Mouse (Mus musculus) brain, embryonic 14.5 days (tissue): Measurements from ENCODE around the gene Rab25. TPM values are rescaled to one million over a fixed set of nuclear protein-coding genes. Genes with fewer than 3 reads are reported as not detected.

Source experiments
- DNase-seq: peaks from one replicate; pipeline ENCODE4 v3.0.0-alpha.2; 2011; ENCODE audit warnings: low read depth
- CTCF ChIP-seq: fragments of 200-500 bp; IDR thresholded peaks from 2 replicates; pipeline ENCODE4 v1.5.1; 2012; ENCODE audit warnings: inconsistent platforms, mild to moderate bottlenecking, moderate library complexity, borderline replicate concordance; ENCODE audit not compliant: insufficient read depth, insufficient read length; ENCODE audit errors: extremely low read depth
- POLR2A ChIP-seq: fragments of 200-500 bp; IDR thresholded peaks from 2 replicates; pipeline ENCODE4 v1.6.1; 2012; ENCODE audit warnings: mild to moderate bottlenecking, inconsistent platforms, borderline replicate concordance; ENCODE audit not compliant: poor library complexity, insufficient read depth, insufficient read length, severe bottlenecking; ENCODE audit errors: extremely low read depth
- polyA plus RNA-seq: library from polyadenylated mRNA; depleted of rRNA; stranded (reverse); fragments of >200 nt; gene quantifications from 2 replicates; pipeline ENCODE4 v1.2.3, GENCODE M21; 2012

Rab25 gene
- polyA plus RNA-seq, 1 experiment: 1.7 TPM

DNA sequence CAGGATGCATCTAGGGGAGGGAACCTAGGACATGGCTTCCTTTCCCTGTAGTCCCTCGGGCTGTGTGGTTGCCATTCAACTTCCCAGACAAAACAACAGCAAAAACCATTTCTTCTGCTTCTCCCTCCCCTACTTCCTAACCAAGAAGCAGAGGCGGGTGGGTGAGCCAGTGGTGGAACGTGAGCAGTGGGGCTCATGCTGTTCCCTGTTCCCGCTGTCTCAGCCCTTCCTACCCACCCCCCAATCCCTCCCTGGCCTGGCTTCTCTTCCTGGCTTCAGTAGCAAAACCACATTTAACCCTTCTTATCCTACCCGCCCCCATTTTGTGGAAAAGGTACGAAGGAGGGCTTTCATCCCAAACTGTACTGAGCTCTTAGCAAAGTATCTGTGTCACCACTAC is 43.0 kb downstream of the Rab25 start:
- no peak for DNase-seq
- no peak for TF ChIP-seq CTCF
- TF ChIP-seq POLR2A: no peak

DNA sequence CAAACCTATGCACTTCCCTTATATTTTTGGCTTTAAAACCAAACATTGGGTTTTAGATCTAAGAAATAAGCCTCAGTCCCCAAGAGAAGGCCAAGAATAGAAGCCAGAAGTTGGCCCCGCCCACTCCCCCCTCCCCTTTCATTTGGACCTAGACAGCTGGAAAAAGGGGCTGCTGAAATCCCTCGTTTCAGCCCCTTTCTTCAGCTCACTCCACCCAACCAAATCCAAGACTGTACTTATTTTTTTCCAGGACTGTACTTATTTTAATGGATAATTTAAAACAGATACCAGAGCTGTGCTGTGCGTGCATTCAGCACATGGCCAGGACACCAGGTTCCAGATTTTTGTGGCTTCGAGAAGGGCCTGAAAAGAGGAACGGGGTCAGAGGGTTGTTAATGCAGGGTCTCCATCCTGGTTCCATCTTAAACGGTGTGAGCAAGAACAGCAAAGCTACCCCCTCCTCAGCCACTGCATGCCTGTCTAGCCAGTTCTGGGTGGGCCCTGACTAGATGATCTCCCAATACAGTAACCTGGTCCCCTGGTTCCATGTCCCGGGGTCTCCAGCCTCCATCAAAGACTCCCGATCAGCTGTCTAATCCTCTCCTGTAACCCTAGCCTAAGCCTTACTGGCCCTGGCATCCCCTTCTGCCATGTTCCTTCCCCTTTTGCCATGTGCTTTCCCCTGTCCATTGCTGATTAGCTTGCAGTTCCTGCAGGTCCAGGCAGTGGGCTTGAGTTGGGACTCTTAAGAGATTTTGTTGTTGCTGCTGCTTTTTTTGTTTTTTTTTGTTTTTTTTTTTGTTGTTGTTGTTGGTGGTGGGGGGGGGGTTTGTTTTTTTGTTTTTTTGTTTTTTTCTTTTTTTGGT is 44.0 kb downstream of the Rab25 start:
- TF ChIP-seq CTCF (no peak), POLR2A (no peak)
- no peak for DNase-seq

DNA sequence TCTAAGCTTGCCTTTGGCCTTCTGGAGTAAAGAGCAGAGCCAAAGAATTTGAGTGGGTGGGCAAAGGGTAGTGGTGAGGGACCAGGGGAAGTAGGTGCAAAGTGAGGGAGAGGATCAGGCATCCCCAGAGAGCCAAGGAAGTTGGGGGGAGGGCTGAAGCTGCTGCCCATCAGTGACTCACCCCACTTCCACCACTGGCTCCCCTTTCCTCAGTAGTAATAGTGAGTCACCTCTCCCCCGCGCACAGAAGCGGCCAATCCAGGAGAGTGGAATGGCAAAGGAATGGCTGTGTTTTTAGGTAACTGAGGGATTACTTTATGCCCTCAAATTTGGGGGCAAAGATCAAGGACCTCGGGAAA is 44.6 kb downstream of the Rab25 start:
- no peak for DNase-seq
- TF ChIP-seq POLR2A (no peak), CTCF (no peak)

DNA sequence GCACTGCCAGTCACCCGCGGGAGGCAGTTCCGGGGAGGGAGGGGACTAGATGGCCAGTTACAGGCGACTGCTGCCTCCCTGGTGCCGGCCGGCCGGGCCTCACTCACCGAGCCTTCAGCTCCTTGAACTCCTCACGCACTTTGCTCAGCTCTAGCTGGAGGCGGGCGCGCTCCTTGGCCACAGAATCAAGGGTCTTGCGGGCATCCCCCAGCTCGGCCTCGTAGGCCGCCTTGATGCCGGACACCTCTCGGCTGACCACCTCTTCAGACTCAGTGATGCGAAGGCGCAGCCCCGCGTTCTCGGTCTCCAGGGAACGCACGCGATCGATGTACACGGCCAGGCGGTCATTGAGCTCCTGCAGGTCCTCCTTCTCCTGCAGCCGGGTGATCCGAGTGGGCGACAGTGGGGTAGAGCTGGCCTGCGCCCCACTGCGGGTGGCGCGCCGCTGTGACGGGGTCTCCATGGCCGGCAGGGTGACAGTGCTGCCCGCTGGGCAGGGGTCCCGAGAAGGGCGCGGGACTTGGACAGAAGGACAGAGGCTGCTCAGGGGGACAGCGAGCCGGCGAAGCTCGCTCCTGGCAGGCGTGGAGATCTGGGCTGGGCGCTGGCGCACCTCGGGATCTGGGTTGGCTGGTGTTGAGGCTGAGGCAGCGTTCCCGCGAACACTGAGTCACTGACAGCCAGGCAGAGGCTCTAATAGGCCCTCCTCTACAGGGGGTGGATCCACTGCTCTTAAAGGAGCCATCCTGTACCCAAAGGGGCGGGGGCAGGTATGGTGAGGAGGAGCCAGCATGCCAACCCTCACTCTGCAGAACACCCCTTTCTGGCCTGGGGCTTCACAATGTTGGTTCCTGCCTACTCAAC is 45.2 kb downstream of the Rab25 start:
- TF ChIP-seq CTCF (no peak), POLR2A (peak; percentile 46; the same call in 1 of the 2 replicates)
- peak; percentile 90 for DNase-seq

DNA sequence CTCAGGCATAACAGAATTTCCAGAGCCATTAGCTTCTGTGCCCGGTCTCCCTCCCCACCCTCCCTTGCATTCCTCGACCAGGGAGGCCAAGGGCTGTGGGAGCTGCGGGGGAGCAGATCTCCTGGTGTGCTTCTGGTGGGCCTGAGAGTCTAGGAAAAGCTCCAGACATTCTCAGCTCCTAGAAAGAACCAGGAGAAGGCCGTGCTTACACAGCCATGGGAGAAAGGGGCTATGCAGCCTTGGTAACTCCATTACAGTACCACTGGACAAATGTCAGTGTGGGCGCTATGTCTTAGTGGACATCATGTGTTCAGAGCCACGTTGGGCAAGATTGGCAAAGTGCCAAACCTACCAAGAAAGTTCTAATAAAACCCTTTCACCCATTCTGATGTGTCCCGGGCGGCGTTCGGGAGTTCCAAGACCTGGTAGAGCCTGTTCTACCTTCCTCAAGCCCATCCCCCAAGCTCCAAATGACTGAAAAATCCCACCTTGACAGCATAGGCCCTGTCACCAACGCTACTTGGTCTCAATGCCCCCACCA is 46.0 kb downstream of the Rab25 start:
- TF ChIP-seq POLR2A: no peak
- no peak for TF ChIP-seq CTCF
- no peak for DNase-seq

DNA sequence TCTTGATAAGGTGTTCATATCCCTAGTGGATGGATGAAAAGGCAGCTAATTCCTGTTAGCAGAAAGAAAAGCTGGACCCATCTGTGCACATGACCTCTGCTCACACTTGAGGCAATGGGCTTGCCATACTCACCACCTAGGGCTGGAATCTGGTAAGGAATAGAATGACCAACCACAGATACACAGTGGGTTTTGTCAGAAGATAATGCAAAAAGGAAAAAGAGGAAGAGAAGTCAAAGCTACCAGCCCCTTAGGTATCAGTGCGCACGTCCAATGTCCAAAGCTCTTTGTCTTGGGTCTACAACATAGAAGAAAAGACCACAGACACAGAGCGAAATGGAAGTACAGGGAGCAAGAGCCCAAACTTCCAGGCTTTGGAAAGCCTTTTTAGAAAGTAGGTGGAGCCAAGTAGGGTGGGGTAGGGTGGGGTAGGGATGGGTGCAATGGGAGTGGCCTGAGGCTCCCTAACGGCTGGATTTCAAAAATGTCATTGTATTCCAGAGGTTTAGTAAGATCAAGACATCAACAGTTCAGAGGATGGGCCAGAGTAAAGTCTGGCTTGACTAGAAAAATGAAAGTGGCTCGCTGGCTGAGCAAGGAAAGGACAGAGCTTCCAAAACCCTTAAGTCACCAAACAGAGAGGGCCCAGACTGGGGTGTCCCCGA is 46.6 kb downstream of the Rab25 start:
- no peak for TF ChIP-seq CTCF
- TF ChIP-seq POLR2A: no peak
- no peak for DNase-seq

DNA sequence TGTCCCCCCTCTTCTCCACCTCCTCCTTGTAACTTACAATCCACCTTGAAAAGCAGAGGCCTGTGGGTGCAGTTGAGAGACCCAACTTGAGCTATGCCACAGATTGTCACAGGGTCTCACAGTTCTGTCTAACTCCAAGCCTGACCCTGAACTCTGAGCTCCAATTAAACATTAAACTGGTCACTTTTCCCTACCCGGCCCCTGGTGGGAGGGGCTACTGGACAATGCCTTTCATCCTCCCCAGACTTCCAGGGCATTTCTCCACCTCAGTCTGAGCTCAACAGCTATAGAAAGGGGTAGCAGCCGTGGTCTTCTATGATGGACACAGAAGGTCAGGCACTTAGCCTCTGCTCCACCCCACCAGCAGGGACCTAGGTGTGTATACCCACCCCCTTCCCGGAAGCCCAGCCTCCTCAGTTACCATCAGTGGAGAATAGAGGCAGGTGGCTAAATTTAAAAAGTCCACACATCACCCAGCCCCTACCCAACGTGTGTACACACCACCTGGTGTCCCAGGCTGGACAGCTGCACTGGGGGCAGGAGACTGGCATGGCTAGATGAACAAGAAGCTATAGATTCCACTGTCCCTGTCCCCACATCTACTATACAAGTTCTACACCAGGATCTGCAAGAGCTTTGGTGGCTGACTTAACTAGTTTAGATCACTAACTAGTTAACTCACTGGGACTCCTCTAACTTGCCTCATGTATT is 47.3 kb downstream of the Rab25 start:
- TF ChIP-seq POLR2A (no peak), CTCF (no peak)

DNA sequence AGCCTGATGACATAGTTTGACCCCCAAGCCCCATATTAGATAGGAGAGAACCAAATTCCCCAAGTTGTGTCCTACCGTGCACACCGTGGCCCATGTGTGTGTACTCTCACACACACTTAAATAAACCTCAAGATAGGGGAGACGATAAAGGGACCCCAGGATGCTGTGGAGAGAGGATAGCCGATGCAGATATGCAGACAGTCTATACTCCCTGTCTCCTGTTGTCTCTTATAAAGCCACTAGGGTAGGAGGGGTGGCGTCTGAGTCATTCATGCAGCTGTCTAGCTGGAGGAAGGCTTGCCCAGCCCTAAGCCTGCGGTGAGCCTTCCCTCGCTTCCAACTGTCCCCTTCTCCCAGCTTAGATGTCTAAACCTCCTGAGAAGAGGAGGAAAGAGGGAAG is 48.0 kb downstream of the Rab25 start:
- no peak for TF ChIP-seq CTCF
- TF ChIP-seq POLR2A: no peak
- DNase-seq: no peak

More for the DNA sequence above, 47.3 kb downstream of the Rab25 start:
- no peak for DNase-seq

DNA sequence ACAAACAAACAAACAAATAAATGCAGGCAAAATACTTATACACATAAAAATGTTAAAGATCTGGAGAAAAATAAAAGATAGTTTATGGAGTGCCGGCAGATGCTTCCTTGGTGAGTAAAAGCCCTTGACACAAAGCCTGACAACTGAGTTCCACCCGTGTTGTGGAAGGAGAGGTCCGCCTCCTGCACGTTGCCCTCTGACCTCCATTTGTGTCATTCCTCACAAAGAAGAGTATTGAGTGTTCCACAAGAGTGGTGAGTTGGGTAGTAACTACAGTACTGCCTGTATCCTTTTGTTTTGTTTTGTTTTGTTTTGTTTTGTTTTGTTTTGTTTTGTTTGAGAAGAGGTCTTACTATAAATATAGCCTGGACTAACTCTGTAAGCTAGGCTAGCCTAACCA is 48.5 kb downstream of the Rab25 start:
- TF ChIP-seq CTCF (no peak), POLR2A (no peak)

DNA sequence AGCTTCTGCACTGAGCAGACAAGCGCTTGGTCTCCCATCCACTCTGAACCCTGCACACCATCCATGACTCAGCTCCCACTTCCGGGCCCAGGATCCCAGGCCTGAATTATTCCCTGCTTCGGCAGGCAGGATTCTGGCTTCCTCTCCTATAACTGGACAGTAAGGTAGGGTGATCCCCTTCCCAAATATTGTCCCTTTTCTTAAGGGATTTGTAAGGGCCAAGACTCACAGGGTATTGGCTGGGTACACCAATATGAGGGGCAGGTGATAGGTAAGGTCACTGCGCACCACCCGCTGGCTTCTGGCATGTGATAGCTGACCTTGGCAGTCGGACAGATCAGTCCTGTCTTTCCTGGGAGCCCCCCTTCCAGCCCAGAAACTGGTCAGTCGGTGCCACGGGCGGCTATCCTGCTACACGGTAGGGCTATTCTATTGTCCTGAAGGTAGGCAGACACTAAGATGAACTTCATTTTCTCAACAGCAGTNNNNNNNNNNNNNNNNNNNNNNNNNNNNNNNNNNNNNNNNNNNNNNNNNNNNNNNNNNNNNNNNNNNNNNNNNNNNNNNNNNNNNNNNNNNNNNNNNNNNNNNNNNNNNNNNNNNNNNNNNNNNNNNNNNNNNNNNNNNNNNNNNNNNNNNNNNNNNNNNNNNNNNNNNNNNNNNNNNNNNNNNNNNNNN is 52.2 kb downstream of the Rab25 start:
- DNase-seq: no peak
- TF ChIP-seq POLR2A (no peak), CTCF (no peak)

More for the DNA sequence above, 48.5 kb downstream of the Rab25 start:
- no peak for DNase-seq
